Mouse (Mus musculus) hindbrain, embryonic 11.5 days (tissue): ENCODE results near the gene Sema4c. TPM values are rescaled to one million over a fixed set of nuclear protein-coding genes. Genes with fewer than 3 reads are reported as not detected.

ENCODE experiments used
- ATAC-seq: fragments of 200-750 bp; cut with Nextera tagmentation; 2 replicates; pipeline ENCODE4 v1.8.0; 2017; ENCODE audit warnings: mild to moderate bottlenecking, moderate TSS enrichment, moderate library complexity; ENCODE audit not compliant: low FRiP score
- DNase-seq: peaks from one replicate; pipeline ENCODE4 v3.0.0-alpha.2; 2015; ENCODE audit warnings: low spot score
- H3K27ac ChIP-seq: fragments of 300-500 bp; sonication (generic); 2 replicates; pipeline ENCODE4 v1.5.1; 2014; ENCODE audit warnings: mild to moderate bottlenecking, low read depth, low read length
- H3K27me3 ChIP-seq: fragments of 300-500 bp; sonication (generic); 2 replicates; pipeline ENCODE4 v1.6.1; 2014; ENCODE audit warnings: mild to moderate bottlenecking, low read length, moderate library complexity, mixed read lengths; ENCODE audit not compliant: control insufficient read depth, insufficient read depth
- H3K36me3 ChIP-seq: fragments of 300-500 bp; sonication (generic); 2 replicates; pipeline ENCODE4 v1.6.1; 2014; ENCODE audit warnings: mild to moderate bottlenecking, low read length, moderate library complexity, mixed read lengths; ENCODE audit not compliant: control insufficient read depth, insufficient read depth
- H3K4me1 ChIP-seq: fragments of 300-500 bp; sonication (generic); replicated peaks from 2 replicates; pipeline ENCODE4 v1.6.1; 2014; ENCODE audit warnings: low read length, mixed read lengths; ENCODE audit not compliant: control insufficient read depth, insufficient read depth
- H3K4me2 ChIP-seq: fragments of 300-500 bp; sonication (generic); replicated peaks from 2 replicates; pipeline ENCODE4 v1.6.1; 2014; ENCODE audit warnings: mild to moderate bottlenecking, low read depth, low read length
- H3K4me3 ChIP-seq: fragments of 300-500 bp; sonication (generic); 2 replicates; pipeline ENCODE4 v1.5.1; 2014; ENCODE audit warnings: low read depth, low read length
- H3K9ac ChIP-seq: fragments of 300-500 bp; sonication (generic); 2 replicates; pipeline ENCODE4 v1.6.1; 2014; ENCODE audit warnings: low read depth, low read length
- H3K9me3 ChIP-seq: fragments of 300-500 bp; sonication (generic); 2 replicates; pipeline ENCODE4 v1.6.1; 2016; ENCODE audit warnings: low read length; ENCODE audit not compliant: control insufficient read depth
- WGBS: fragments of 180-500 bp; shearing (Covaris S2); extraction: QIAGEN DNeasy Blood & Tissue Kit; methylation state at CpG from one replicate; pipeline ENCODE4 v1.1.7; 2014; 5-methylcytosine and 5-hydroxymethylcytosine counted together
- polyA plus RNA-seq: library from polyadenylated mRNA; unstranded; fragments of >200 nt; fragmentation: Nextera tagmentation; extraction: Ambion mirVana; gene quantifications from 2 replicates; pipeline ENCODE4 v1.2.1, GENCODE M21; 2014

Gene Sema4c
- polyA plus RNA-seq, 1 experiment from 2014 or later: 5.9 TPM

DNA sequence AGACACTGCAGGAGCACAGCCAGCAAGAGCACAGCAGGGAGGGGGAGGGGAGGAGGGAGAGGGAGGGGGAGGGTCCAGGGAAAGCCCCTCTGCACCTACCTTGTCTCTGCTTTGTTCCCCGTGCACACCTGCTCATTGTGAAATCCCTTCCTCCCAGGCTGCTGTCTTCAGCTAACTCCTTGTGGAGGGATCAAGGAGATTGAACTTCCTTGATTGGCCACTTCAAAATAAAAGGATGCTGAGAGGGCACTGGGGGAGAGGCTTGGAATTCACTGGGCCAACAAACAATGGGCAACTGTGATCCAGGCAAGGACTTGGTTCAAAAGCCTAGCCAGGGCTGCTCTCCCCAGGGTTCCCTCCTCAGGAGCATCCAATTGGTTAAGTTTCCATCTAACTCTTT, 35.0 kb upstream of the Sema4c start:
- Histone ChIP-seq H3K9ac (no peak overlapping the region), H3K27ac (no peak overlapping the region), H3K36me3 (no peaks in the 10 kb centered on the region), H3K4me1 (peaks cover 13% of the 10 kb centered on the region), H3K4me3 (no peak overlapping the region), H3K9me3 (no peaks in the 10 kb centered on the region), H3K27me3 (no peaks in the 10 kb centered on the region), H3K4me2 (no peak overlapping the region)
- 0% methylated on average over 1 of the region's 1 CpGs for WGBS
- ATAC-seq: no peak
- DNase-seq: no peak

DNA sequence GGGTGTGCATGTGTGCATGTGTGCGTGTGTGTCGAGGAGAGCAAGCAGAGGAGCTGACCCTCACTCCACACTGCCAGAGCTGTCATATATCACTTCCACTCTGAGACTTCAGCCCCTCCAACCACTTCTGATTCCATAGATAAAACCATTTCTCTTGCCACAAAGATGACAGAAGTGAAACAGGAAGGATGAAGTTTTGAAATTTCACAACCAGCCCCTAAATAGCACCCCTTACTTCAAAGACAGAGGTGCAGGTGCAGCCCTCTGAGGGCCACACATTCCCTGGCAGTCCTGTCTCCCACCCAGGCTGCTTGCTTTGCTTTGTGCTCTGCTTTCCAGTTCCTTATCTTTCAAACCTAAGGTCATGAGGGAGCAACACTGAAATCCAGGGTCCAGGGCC, 33.3 kb upstream of the Sema4c start:
- no peak for DNase-seq
- ATAC-seq: no peak
- WGBS: 81% methylated on average over 2 of the region's 2 CpGs
- H3K27ac ChIP-seq: no peak overlapping the region
- H3K36me3 ChIP-seq: no peaks in the 10 kb centered on the region
- no peaks in the 10 kb centered on the region for H3K9me3 ChIP-seq
- no peaks in the 10 kb centered on the region for H3K27me3 ChIP-seq
- peaks cover 13% of the 10 kb centered on the region for H3K4me1 ChIP-seq
- no peak overlapping the region for H3K9ac ChIP-seq
- no peak overlapping the region for H3K4me2 ChIP-seq
- H3K4me3 ChIP-seq: no peak overlapping the region

DNA sequence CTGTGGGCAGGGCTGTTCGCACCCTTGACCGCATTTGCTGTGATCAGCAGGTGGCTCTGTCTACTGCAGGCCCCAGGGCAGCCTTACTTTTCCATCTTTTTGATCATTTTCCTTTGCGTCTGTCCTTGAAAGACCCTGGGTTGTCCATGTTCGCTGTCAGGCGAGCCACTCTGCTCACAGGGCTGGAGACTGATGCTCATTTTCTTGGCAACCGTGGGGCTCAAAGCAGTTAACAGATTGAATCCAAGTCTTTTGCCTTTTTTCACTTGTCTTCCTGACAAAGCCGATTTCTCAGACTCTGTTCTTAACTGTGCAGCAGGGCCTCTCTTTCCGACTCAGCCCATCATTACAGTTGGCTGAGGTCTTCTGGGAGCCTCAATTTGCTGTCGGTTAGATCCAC, 32.5 kb upstream of the Sema4c start:
- Histone ChIP-seq H3K9ac (no peak overlapping the region), H3K4me3 (no peak overlapping the region), H3K4me1 (peaks cover 10% of the 10 kb centered on the region), H3K36me3 (no peaks in the 10 kb centered on the region), H3K27ac (no peak overlapping the region), H3K27me3 (no peaks in the 10 kb centered on the region), H3K4me2 (no peak overlapping the region), H3K9me3 (no peaks in the 10 kb centered on the region)
- no peak for DNase-seq
- ATAC-seq: no peak
- WGBS: 71% methylated on average over 9 of the region's 9 CpGs

DNA sequence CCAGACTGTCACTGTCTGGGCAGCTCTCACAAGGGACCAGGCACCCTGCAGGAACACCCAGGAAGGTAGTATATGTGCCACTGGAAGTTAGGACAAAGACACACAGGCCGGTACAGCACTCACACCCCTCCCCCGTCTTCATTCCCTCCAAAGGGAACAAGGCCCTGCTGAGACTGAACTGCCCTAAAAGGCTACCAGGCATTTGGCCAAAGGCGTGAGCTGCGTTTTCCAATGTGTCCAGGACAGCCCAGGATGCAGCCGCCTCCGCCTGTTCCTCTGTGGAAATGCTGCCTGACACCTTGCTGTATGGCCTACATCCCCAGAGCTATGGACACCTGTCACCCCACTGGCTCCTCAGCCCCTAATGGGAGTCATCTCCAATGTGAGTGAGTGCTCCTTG, 31.3 kb upstream of the Sema4c start:
- H3K4me1 ChIP-seq: peaks cover 9% of the 10 kb centered on the region
- no peak overlapping the region for H3K9ac ChIP-seq
- no peak overlapping the region for H3K4me3 ChIP-seq
- 47% methylated on average over 6 of the region's 6 CpGs for WGBS
- no peaks in the 10 kb centered on the region for H3K27me3 ChIP-seq
- no peak overlapping the region for H3K4me2 ChIP-seq
- H3K27ac ChIP-seq: no peak overlapping the region; the same call in 1 of the 2 replicates
- no peak for DNase-seq
- no peaks in the 10 kb centered on the region for H3K9me3 ChIP-seq
- no peak for ATAC-seq
- H3K36me3 ChIP-seq: no peaks in the 10 kb centered on the region

DNA sequence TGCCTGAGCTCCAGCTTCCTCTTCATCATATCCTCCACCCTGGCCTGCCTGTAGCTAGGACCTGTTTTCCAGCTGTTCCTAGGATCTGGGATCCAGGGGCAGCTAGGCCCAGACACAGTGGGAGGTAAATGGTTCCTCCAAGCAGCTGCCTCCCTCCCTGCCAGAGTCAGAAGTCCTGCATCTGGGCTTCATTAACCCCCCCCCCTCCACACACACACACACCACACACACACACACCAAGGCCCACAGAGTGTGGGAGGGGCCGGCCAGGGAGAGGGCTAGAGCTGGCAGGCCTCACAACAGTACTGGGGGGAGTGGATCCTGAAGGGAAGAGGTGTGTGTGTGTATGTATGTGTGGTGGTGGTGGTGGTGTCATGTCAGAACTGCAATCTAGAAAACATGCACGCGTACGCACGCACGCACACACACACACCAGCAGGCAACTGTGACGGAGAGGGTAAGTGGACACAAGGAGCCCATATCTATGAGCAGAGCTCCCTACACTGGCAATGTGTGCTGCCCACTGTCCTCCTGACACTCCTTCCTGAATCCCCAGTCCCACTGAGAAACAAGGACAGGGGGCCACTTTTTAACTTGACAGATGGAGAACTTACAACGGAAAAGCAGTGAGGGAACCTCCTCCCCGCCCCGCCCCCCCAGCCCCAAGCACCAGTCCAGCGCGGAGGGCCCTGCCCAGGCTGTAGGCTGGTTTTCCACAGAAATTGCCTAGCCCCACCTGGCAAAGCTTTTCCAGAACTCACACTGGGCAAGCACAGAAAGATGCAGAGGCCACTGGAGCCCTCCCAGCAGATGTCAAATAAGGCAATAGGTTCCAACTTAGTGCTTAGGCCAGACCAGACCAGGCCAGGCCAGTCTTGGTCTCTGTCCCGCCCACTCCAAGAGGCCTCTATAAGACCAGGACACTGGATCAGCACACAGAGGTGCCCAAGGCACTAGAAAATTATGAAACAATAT, 30.6 kb upstream of the Sema4c start:
- H3K4me1 ChIP-seq: peaks cover 9% of the 10 kb centered on the region
- WGBS: 53% methylated on average over 13 of the region's 13 CpGs
- H3K9ac ChIP-seq: 0 out of 2 replicates have a peak overlapping the region, but pooled peaks have one; percentile 23

DNA sequence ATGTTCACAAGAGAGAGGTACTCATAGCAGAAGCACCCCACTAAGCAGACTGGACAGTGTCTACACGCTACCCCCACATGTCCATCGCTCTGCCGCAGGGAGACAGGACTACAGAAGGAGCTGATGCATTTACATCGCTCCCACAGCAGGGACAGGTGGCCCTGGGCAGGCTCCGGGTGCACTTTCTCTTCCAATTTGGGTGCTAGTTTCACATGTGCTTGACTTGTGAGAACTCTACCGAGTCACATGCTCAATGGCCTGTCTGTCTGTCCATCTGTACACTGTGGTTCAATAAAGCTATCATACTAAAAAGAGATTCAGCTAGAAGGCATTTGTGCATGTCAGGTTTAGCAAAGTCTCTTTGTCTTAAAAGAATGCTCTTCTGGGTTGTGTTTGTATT, 29.7 kb upstream of the Sema4c start:
- Histone ChIP-seq H3K27me3 (no peaks in the 10 kb centered on the region), H3K9me3 (no peaks in the 10 kb centered on the region), H3K9ac (no peak overlapping the region), H3K4me3 (no peak overlapping the region), H3K4me1 (peaks cover 9% of the 10 kb centered on the region), H3K27ac (no peak overlapping the region), H3K4me2 (no peak overlapping the region), H3K36me3 (no peaks in the 10 kb centered on the region)
- 88% methylated on average over 6 of the region's 6 CpGs for WGBS
- ATAC-seq (no peak), DNase-seq (no peak)

More for the DNA sequence above, 30.6 kb upstream of the Sema4c start:
- Histone ChIP-seq H3K4me2 (no peak overlapping the region), H3K27me3 (no peaks in the 10 kb centered on the region), H3K9me3 (no peaks in the 10 kb centered on the region), H3K36me3 (no peaks in the 10 kb centered on the region), H3K4me3 (no peak overlapping the region), H3K27ac (no peak overlapping the region)
- ATAC-seq (peak; percentile 71), DNase-seq (peak; percentile 43)

DNA sequence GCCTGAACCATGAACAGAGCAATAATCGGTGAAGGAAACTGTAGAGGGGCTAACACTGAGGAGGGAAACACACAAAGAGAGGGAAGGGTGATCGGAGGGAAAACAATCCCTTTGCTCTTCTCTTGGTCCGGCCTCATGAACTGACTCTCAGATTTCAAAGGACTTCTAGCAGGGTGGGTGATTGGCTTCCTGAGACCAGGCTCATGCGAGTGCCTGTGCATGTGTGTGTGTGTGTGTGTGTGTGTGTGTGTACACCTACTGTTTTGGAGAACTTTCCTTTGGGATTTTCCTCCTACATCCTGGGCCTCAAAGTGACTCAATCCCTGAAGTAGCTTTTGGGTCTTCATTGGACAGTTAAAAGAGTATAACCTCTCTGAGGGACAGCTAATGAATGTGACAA, 28.1 kb upstream of the Sema4c start:
- H3K27ac ChIP-seq: no peak overlapping the region
- no peaks in the 10 kb centered on the region for H3K27me3 ChIP-seq
- no peak for DNase-seq

DNA sequence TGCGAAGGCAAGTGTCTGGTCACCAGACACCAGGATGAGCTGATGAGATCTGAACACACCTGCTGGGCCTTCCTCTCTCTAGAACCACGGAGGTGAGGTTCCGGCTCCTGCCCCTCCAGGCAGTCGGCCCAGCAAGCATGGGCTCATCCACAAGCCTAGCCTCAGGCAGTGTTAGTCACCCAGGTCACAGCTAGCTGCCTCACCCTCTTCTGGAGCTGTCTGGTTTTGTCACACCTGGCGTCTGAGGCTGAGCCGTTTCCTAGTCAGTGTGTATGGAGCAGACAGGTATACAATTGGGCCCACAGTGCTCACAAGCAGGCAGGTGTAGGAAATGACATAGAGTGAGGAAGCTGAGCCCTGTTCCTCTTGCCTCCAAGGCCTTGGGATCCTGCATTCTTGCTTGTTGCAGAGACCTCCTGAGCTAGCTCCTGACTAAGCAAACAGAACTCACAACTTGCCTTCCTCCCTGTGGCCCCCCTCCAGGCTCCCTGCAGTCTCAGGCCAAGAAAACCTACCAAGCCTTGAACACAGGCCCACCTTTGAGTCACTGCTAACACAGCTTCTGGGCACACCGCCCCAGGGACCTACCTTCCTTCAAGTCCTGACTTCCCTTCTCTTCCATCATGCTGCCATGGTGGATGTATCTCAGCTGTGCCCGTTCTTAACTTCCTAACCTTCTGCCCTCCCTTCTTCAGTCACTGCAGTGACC, 25.4 kb upstream of the Sema4c start:
- no peak overlapping the region for H3K27ac ChIP-seq
- H3K9ac ChIP-seq: no peak overlapping the region
- H3K27me3 ChIP-seq: no peaks in the 10 kb centered on the region
- no peaks in the 10 kb centered on the region for H3K9me3 ChIP-seq
- no peak overlapping the region for H3K4me3 ChIP-seq
- H3K4me1 ChIP-seq: peaks cover 12% of the 10 kb centered on the region
- no peak for DNase-seq
- no peak overlapping the region for H3K4me2 ChIP-seq
- H3K36me3 ChIP-seq: no peaks in the 10 kb centered on the region
- 87% methylated on average over 8 of the region's 8 CpGs for WGBS
- no peak for ATAC-seq

More for the DNA sequence above, 28.1 kb upstream of the Sema4c start:
- WGBS: 44% methylated on average over 4 of the region's 4 CpGs
- H3K9ac ChIP-seq: no peak overlapping the region
- peaks cover 9% of the 10 kb centered on the region for H3K4me1 ChIP-seq
- H3K36me3 ChIP-seq: no peaks in the 10 kb centered on the region
- no peak overlapping the region for H3K4me2 ChIP-seq
- ATAC-seq: no peak
- H3K4me3 ChIP-seq: no peak overlapping the region
- H3K9me3 ChIP-seq: no peaks in the 10 kb centered on the region
